Mouse (Mus musculus) limb, embryonic 13.5 days (tissue): Measurements from ENCODE around the gene C1rl. TPM values are rescaled to one million over a fixed set of nuclear protein-coding genes. Genes with fewer than 3 reads are reported as not detected.
"Not testable (repeated sequence)": the region's sequence is repeated elsewhere in the genome, so short reads cannot be mapped to it uniquely, and the experiment has no call there.

Experiments used
- ATAC-seq: fragments of 200-750 bp; cut with Nextera tagmentation; 2 replicates; pipeline ENCODE4 v1.8.0; 2017; ENCODE audit warnings: low read depth, moderate number of reproducible peaks, moderate TSS enrichment; ENCODE audit not compliant: low FRiP score
- H3K27ac ChIP-seq: fragments of 300-500 bp; sonication (generic); 2 replicates; pipeline ENCODE4 v1.5.1; 2015; ENCODE audit warnings: inconsistent platforms, mild to moderate bottlenecking, moderate library complexity
- H3K27me3 ChIP-seq: fragments of 300-500 bp; sonication (generic); 2 replicates; pipeline ENCODE4 v1.6.1; 2015; ENCODE audit warnings: mild to moderate bottlenecking, inconsistent platforms
- H3K36me3 ChIP-seq: fragments of 300-500 bp; sonication (generic); 2 replicates; pipeline ENCODE4 v1.6.1; 2015; ENCODE audit warnings: inconsistent platforms, mild to moderate bottlenecking, moderate library complexity
- H3K4me1 ChIP-seq: fragments of 300-500 bp; sonication (generic); 2 replicates; pipeline ENCODE4 v1.6.1; 2015; ENCODE audit warnings: inconsistent platforms
- H3K4me2 ChIP-seq: fragments of 300-500 bp; sonication (generic); replicated peaks from 2 replicates; pipeline ENCODE4 v1.6.1; 2015; ENCODE audit warnings: inconsistent platforms, mild to moderate bottlenecking, moderate library complexity
- H3K4me3 ChIP-seq: fragments of 300-500 bp; sonication (generic); 2 replicates; pipeline ENCODE4 v1.5.1; 2015; ENCODE audit warnings: moderate library complexity, mild to moderate bottlenecking, inconsistent platforms
- H3K9ac ChIP-seq: fragments of 300-500 bp; sonication (generic); 2 replicates; pipeline ENCODE4 v1.6.1; 2015; ENCODE audit warnings: mild to moderate bottlenecking, inconsistent platforms
- H3K9me3 ChIP-seq: fragments of 300-500 bp; sonication (generic); 2 replicates; pipeline ENCODE4 v1.6.1; 2016; ENCODE audit warnings: inconsistent platforms
- WGBS: fragments of 180-500 bp; shearing (Covaris S2); methylation state at CpG from one replicate; pipeline ENCODE4 v1.1.7; 2015; 5-methylcytosine and 5-hydroxymethylcytosine counted together
- polyA plus RNA-seq: library from polyadenylated mRNA; unstranded; fragments of >200 nt; fragmentation: Nextera tagmentation; extraction: Ambion mirVana; gene quantifications from 2 replicates; pipeline ENCODE4 v1.2.1, GENCODE M21; 2015

Gene C1rl
- polyA plus RNA-seq, 1 experiment from 2014 or later: 0.60 TPM

- Histone ChIP-seq H3K4me2 (no peak overlapping the region), H3K9ac (no peak overlapping the region), H3K4me3 (no peak overlapping the region), H3K9me3 (no peaks in the 10 kb centered on the region), H3K27me3 (0 out of 2 replicates have a peak, but pooled peaks cover 5% of the 10 kb centered on the region), H3K27ac (no peak overlapping the region), H3K4me1 (no peaks in the 10 kb centered on the region), H3K36me3 (peaks cover 5% of the 10 kb centered on the region; the same call in 1 of the 2 replicates)
- 86% methylated on average over 11 of the region's 11 CpGs for WGBS
- no peak for ATAC-seq
Observed at GRCm38 (mm10) chr6:124458505-124458904, 34.4 kb upstream of the C1rl start.

DNA sequence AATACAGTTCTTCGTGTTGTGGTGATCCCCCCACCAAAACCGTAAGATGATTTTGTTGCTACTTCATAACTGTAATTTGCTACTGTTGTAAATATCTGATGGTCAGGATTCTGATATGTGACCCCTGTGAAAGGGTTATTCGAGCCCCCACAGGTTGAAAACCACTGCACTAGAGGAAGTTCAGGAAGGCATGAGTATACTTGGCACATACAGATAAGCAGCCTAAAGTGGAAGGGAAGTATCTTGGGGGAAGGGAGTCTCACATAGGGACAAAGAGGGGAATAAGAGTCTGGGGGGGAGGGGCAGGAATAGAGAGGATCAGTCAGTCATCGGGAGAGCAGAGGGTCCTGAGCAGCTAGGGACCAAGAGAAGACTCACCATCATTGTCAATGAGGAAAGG is 33.5 kb upstream of the C1rl start:
- no peak overlapping the region for H3K4me2 ChIP-seq
- H3K9ac ChIP-seq: no peak overlapping the region
- peaks cover 5% of the 10 kb centered on the region; the same call in 1 of the 2 replicates for H3K36me3 ChIP-seq
- 88% methylated on average over 4 of the region's 4 CpGs for WGBS
- no peak overlapping the region for H3K4me3 ChIP-seq
- no peaks in the 10 kb centered on the region for H3K9me3 ChIP-seq
- peaks cover 5% of the 10 kb centered on the region for H3K4me1 ChIP-seq
- H3K27ac ChIP-seq: no peak overlapping the region
- H3K27me3 ChIP-seq: 0 out of 2 replicates have a peak, but pooled peaks cover 5% of the 10 kb centered on the region
- ATAC-seq: no peak

DNA sequence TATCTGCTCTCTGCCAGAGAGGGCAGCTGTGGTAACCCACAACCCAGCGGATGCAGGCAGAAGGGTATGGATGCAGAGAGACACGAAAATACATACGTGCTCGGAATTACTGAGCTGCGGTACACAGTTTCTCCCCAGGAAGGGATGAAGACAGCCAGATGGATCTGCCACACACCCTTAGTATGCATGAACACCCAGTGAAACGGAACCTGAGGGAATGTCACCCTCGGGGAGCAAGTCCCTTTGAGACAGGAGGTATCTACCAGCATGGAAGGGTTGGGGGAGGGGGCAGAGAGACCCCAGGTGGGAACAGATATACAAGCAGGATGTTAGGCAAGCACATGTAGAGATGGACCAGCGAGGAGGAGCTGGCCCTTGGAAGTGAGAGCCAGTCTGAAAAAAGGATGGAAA is 29.0 kb upstream of the C1rl start:
- WGBS: 24% methylated on average over 8 of the region's 8 CpGs
- H3K9me3 ChIP-seq: no peaks in the 10 kb centered on the region

GRCm38 (mm10) chr6:124464305-124465271 is 28.3 kb upstream of the C1rl start, which contains the start of gene Clstn3:
Gene Clstn3 (minus strand): TSS chr6:124464794.
- Histone ChIP-seq H3K9me3 (no peaks in the 10 kb centered on the region), H3K4me1 (peaks cover 16% of the 10 kb centered on the region), H3K9ac (peak within 1 kb of the TSS; percentile 65), H3K27ac (no peak within 1 kb of the TSS), H3K27me3 (0 out of 2 replicates have a peak, but pooled peaks cover 5% of the 10 kb centered on the region), H3K4me3 (peak within 1 kb of the TSS; percentile 49), H3K4me2 (peak within 1 kb of the TSS; percentile 80), H3K36me3 (peaks cover 5% of the 10 kb centered on the region; the same call in 1 of the 2 replicates)
- 7% methylated on average over 27 of the region's 27 CpGs for WGBS
- peak; percentile 93 for ATAC-seq

More for the DNA sequence above, 29.0 kb upstream of the C1rl start:
- 0 out of 2 replicates have a peak, but pooled peaks cover 5% of the 10 kb centered on the region for H3K27me3 ChIP-seq
- no peak overlapping the region for H3K27ac ChIP-seq
- H3K4me2 ChIP-seq: peak overlapping the region; percentile 80
- H3K4me3 ChIP-seq: peak overlapping the region; percentile 49
- 0 out of 2 replicates have a peak, but pooled peaks have one; percentile 13 for ATAC-seq
- peaks cover 16% of the 10 kb centered on the region for H3K4me1 ChIP-seq
- H3K9ac ChIP-seq: peak overlapping the region; percentile 65; the same call in 1 of the 2 replicates
- H3K36me3 ChIP-seq: peaks cover 5% of the 10 kb centered on the region; the same call in 1 of the 2 replicates

DNA sequence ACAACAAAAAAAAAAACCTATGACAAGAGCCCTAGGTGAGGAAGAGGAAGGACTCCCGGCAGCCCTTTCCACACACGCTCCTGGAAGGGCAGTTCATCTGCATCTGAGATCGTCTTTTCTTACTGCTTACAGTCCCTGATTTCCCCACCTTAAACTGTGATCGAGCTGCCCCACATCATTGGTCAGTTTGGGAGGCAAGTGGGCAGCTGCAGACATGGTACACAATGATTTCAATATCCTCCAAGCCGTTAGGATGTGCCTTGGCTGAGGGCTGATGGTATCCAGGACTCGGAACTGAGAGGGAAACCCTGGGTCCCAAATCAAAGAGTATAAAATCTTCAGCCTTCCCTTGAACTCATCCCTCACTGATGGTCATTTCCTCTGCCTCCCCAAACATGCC is 27.6 kb upstream of the C1rl start:
- Histone ChIP-seq H3K4me2 (peak overlapping the region; percentile 80), H3K27ac (no peak overlapping the region), H3K36me3 (peaks cover 5% of the 10 kb centered on the region; the same call in 1 of the 2 replicates), H3K4me3 (peak overlapping the region; percentile 49), H3K4me1 (peaks cover 16% of the 10 kb centered on the region), H3K9ac (peak overlapping the region; percentile 65), H3K27me3 (0 out of 2 replicates have a peak, but pooled peaks cover 5% of the 10 kb centered on the region), H3K9me3 (no peaks in the 10 kb centered on the region)
- 34% methylated on average over 6 of the region's 6 CpGs for WGBS
- no peak for ATAC-seq

- Histone ChIP-seq H3K4me2 (peak overlapping the region; percentile 80), H3K9ac (no peak overlapping the region), H3K27me3 (0 out of 2 replicates have a peak, but pooled peaks cover 5% of the 10 kb centered on the region), H3K4me1 (peaks cover 16% of the 10 kb centered on the region), H3K27ac (no peak overlapping the region), H3K4me3 (no peak overlapping the region), H3K9me3 (no peaks in the 10 kb centered on the region), H3K36me3 (peaks cover 5% of the 10 kb centered on the region; the same call in 1 of the 2 replicates)
- 61% methylated on average over 6 of the region's 6 CpGs for WGBS
- ATAC-seq: no peak
Observed at GRCm38 (mm10) chr6:124465729-124466128, 27.2 kb upstream of the C1rl start.

GRCm38 (mm10) chr6:124471121-124471520 is 21.8 kb upstream of the C1rl start:
- Histone ChIP-seq H3K4me1 (no peaks in the 10 kb centered on the region), H3K9me3 (no peaks in the 10 kb centered on the region), H3K4me3 (no peak overlapping the region), H3K36me3 (no peaks in the 10 kb centered on the region), H3K9ac (no peak overlapping the region), H3K27me3 (no peaks in the 10 kb centered on the region), H3K27ac (no peak overlapping the region), H3K4me2 (no peak overlapping the region)
- WGBS: 90% methylated on average over 3 of the region's 3 CpGs
- no peak for ATAC-seq

DNA sequence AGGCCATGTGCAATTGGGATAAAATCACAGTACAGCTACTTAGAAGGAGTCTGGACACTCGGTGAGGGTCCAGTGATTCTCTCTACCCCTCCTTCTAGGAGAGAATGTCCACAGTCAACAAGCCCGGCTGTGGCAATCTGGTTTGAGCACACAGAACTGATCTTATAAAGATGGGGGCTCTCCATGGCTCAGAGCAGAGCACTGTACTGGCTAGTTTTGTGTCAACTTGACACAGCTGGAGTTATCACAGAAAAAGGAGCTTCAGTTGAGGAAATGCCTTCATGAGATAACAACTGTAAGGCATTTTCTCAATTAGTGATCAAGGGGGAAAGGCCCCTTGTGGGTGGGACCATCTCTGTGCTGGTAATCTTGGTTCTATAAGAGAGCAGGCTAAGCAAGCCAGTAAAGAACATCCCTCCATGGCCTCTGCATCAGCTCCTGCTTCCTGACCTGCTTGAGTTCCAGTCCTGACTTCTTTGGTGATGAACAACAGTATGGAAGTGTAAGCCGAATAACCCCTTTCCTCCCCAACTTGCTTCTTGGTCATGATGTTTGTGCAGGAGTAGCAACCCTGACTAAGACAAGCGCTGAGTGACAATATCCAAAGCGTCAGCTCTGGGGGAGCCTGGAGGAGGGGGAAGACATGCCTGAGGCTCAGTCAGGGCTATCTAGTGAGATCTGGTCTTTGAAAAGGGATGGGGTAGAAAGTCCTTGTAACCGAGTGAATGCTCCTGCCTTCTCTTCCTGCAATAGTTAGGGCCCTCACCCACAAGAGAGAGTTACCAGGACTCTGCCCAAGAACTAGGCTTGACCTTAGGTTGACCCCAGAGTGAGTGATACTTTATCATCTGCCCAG is 20.9 kb upstream of the C1rl start:
- H3K4me2 ChIP-seq, H3K4me1 ChIP-seq, H3K9me3 ChIP-seq, H3K36me3 ChIP-seq, ATAC-seq, H3K27me3 ChIP-seq, H3K9ac ChIP-seq, H3K4me3 ChIP-seq, H3K27ac ChIP-seq: not testable (repeated sequence)
- 78% methylated on average over 6 of the region's 6 CpGs for WGBS

DNA sequence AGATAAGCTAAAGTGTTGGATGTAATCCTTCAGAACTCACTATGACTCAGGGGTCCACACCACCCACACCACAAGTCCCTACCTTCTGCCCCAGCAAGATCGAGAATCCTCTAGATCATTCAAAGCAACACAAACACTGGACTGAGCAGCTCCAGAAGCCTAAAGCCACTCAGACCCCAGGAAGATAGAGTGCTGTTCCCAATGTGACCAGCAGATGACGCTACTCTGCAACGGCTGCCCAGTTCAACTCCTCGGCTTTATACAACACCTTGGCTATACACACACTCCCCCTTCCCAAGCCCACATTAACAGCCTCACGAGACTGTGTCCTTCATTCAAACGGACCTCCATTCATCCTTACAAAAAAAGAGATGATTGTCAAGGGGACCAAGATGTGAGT is 20.1 kb upstream of the C1rl start:
- 39% methylated on average over 6 of the region's 6 CpGs for WGBS
- no peak overlapping the region for H3K27ac ChIP-seq
- H3K36me3 ChIP-seq: no peaks in the 10 kb centered on the region
- no peaks in the 10 kb centered on the region for H3K27me3 ChIP-seq
- no peaks in the 10 kb centered on the region for H3K4me1 ChIP-seq
- H3K9ac ChIP-seq: no peak overlapping the region
- ATAC-seq: no peak
- H3K4me3 ChIP-seq: no peak overlapping the region
- H3K4me2 ChIP-seq: no peak overlapping the region
- no peaks in the 10 kb centered on the region for H3K9me3 ChIP-seq

- H3K4me3 ChIP-seq: no peak overlapping the region
- H3K36me3 ChIP-seq: no peaks in the 10 kb centered on the region
- no peak overlapping the region for H3K27ac ChIP-seq
- ATAC-seq: no peak
- 80% methylated on average over 11 of the region's 11 CpGs for WGBS
- H3K4me1 ChIP-seq: no peaks in the 10 kb centered on the region
- no peaks in the 10 kb centered on the region for H3K27me3 ChIP-seq
- H3K4me2 ChIP-seq: no peak overlapping the region
- H3K9ac ChIP-seq: no peak overlapping the region
- H3K9me3 ChIP-seq: no peaks in the 10 kb centered on the region
Observed at GRCm38 (mm10) chr6:124474621-124475020, 18.3 kb upstream of the C1rl start.

GRCm38 (mm10) chr6:124475335-124476075 is 17.4 kb upstream of the C1rl start:
- H3K9me3 ChIP-seq: not testable (repeated sequence)
- 91% methylated on average over 8 of the region's 11 CpGs for WGBS

More at GRCm38 (mm10) chr6:124475335-124476075, 17.4 kb upstream of the C1rl start:
- not testable (repeated sequence) for ATAC-seq, H3K27ac ChIP-seq, H3K27me3 ChIP-seq, H3K4me3 ChIP-seq, H3K36me3 ChIP-seq, H3K4me2 ChIP-seq, H3K9ac ChIP-seq, H3K4me1 ChIP-seq
